Mouse (Mus musculus) cerebellum, adult 2 months (tissue): ENCODE measurements around the gene Iqcf3. TPM values are rescaled to one million over a fixed set of nuclear protein-coding genes. Genes with fewer than 3 reads are reported as not detected.

ENCODE experiments used
- DNase-seq, 2 experiments: peaks; one replicate each; pipeline ENCODE4 v3.0.0; 2021
- H3K27ac ChIP-seq: fragments of 200-500 bp; 2 replicates; pipeline ENCODE4 v1.5.1; 2012; ENCODE audit warnings: low read length, control low read depth, inconsistent platforms; ENCODE audit not compliant: insufficient read depth
- H3K27me3 ChIP-seq: fragments of 200-500 bp; 2 replicates; pipeline ENCODE4 v1.6.1; 2012; ENCODE audit warnings: inconsistent platforms, mild to moderate bottlenecking, low read length, moderate library complexity; ENCODE audit not compliant: control insufficient read depth, insufficient read depth
- H3K4me1 ChIP-seq: fragments of 200-500 bp; 2 replicates; pipeline ENCODE4 v1.6.1; 2011; ENCODE audit warnings: low read length; ENCODE audit not compliant: control insufficient read depth, insufficient read depth
- H3K4me3 ChIP-seq: fragments of 200-500 bp; replicated peaks from 2 replicates; pipeline ENCODE3; 2011; ENCODE audit warnings: mild to moderate bottlenecking, low read depth, low read length, control low read depth; ENCODE audit not compliant: insufficient read depth
- CTCF ChIP-seq: fragments of 200-500 bp; IDR thresholded peaks from 2 replicates; pipeline ENCODE4 v1.5.1; 2011; ENCODE audit warnings: low read depth, mild to moderate bottlenecking, control low read depth, low read length, moderate library complexity, borderline replicate concordance; ENCODE audit not compliant: insufficient read depth
- POLR2A ChIP-seq: fragments of 200-500 bp; IDR thresholded peaks from 2 replicates; pipeline ENCODE4 v1.6.1; 2011; ENCODE audit warnings: low read length, control low read depth, borderline replicate concordance; ENCODE audit not compliant: insufficient read depth
- WGBS: fragments of 180-500 bp; shearing (Covaris S2); methylation state at CpG from one replicate; pipeline ENCODE4 v1.1.7; 2018; 5-methylcytosine and 5-hydroxymethylcytosine counted together
- polyA plus RNA-seq: library from polyadenylated mRNA; depleted of rRNA; stranded (reverse); fragments of >200 nt; gene quantifications from 2 replicates; pipeline ENCODE4 v1.2.3, GENCODE M21; 2012

Gene Iqcf3
- polyA plus RNA-seq, 1 experiment, result not detected

GRCm38 (mm10) chr9:106576112-106576511, 14.7 kb upstream of the Iqcf3 start:
- TF ChIP-seq POLR2A, result no peak
- no peak for TF ChIP-seq CTCF
- Histone ChIP-seq H3K4me1 (no peaks in the 10 kb centered on the region), H3K27ac (no peak overlapping the region), H3K4me3 (no peak overlapping the region), H3K27me3 (no peaks in the 10 kb centered on the region; the same call in 1 of the 2 replicates)
- WGBS, result 85% methylated on average over 2 of the region's 2 CpGs
- DNase-seq, result no peak

DNA sequence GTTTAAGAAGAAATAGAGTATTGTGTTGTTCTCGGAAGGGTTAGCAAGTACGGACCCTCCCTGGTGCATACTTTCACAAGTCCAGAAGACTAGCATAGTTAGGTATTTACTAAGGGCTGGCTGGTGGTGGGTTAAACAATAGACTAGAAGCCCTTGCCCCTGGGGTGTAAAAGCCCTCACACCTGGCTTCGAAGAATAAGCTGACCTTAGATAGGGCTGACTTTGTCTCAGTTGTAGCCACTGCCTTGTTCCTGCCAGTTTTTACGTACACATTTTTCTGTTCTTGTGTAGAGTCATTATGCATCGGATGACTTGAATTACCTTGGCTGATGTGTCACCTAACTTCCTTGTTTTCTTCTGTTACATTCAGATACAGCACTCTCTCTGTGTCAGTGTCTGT, 11.9 kb upstream of the Iqcf3 start:
- DNase-seq, result no peak
- TF ChIP-seq CTCF (no peak), POLR2A (no peak)
- 88% methylated on average over 5 of the region's 5 CpGs for WGBS

GRCm38 (mm10) chr9:106572186-106572585, 10.8 kb upstream of the Iqcf3 start:
- WGBS, result 92% methylated on average over 2 of the region's 2 CpGs
- Histone ChIP-seq H3K4me1 (no peaks in the 10 kb centered on the region), H3K27ac (no peak overlapping the region), H3K27me3 (no peaks in the 10 kb centered on the region), H3K4me3 (no peak overlapping the region)
- TF ChIP-seq CTCF, result no peak
- no peak for TF ChIP-seq POLR2A
- no peak for DNase-seq

More for the DNA sequence above, 11.9 kb upstream of the Iqcf3 start:
- Histone ChIP-seq H3K4me1 (no peaks in the 10 kb centered on the region), H3K27me3 (no peaks in the 10 kb centered on the region), H3K27ac (no peak overlapping the region), H3K4me3 (no peak overlapping the region)

DNA sequence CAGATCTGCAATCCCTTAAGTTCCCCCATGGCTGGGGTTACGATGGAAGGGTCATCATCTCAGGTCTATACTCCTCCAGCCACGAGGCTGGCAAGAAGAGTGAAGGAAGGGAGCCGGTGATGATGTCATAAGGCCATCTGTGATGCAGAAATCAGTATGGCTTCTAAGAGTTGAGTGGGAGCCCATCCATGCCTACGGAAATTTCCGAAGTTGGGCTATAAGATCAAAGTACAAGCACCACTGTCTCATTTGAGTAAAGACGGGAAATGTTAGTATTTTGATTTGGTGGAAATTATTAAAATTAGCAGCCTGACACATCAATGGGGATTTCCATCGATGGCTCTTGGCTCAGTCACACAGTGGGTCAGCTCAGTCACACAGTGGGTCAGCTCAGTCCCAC, 9.5 kb upstream of the Iqcf3 start, which contains the start of gene Iqcf4:
Gene Iqcf4, minus strand, starts transcription at position 101 of the 400 bp plus-strand sequence.
- Histone ChIP-seq H3K27ac (no peak within 1 kb of the TSS), H3K4me1 (no peaks in the 10 kb centered on the region), H3K27me3 (no peaks in the 10 kb centered on the region), H3K4me3 (no peak within 1 kb of the TSS)
- 82% methylated on average over 7 of the region's 7 CpGs for WGBS
- no peak for DNase-seq
- TF ChIP-seq POLR2A, result no peak
- no peak for TF ChIP-seq CTCF

DNA sequence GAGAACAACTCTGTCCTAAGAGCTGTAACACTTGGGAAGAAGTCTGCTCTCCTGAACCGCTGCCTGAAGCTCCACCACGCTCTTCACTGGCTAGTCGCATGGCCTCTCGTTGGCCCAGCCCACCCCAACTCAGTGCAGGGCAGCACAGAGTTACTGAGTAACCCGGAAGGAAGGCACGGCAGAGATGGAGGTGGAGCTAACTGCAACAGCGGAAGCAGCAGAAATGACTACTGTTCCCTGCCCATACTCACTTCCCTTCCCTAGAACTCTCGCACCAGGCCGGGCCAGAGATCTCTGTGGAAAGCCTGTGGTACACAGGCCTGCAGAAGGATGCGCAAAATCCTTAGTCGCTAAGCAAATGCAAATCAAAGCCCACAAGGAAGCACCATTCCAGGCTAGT, 5.0 kb upstream of the Iqcf3 start:
- no peak for TF ChIP-seq CTCF
- TF ChIP-seq POLR2A, result no peak
- 68% methylated on average over 11 of the region's 11 CpGs for WGBS
- Histone ChIP-seq H3K4me1 (no peaks in the 10 kb centered on the region), H3K27ac (no peak overlapping the region), H3K27me3 (no peaks in the 10 kb centered on the region), H3K4me3 (no peak overlapping the region)
- DNase-seq, result no peak

DNA sequence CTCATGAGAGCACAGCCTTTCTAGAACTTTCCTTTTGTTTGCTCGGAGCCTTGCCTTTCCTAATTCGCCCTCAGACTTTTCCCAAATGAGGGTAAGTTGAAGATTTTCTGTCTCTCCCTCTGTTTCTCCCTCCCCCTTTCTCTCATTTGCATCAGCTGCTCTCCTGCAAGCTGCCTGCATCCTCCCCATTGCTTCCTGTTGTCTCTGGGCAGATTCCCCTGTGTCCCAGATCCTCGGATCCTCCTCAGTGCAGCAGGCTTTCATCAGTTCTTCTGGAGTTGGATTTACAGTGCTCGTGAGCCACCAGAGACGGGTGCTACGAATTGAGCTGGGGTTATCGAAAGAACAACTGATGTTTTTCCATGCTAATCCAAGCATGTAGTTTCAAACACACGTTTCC, 2.6 kb upstream of the Iqcf3 start:
- no peak overlapping the region for H3K27ac ChIP-seq
- TF ChIP-seq CTCF, result no peak
- no peak for TF ChIP-seq POLR2A
- 70% methylated on average over 8 of the region's 8 CpGs for WGBS
- H3K4me1 ChIP-seq, result no peaks in the 10 kb centered on the region
- H3K27me3 ChIP-seq, result no peaks in the 10 kb centered on the region
- H3K4me3 ChIP-seq, result no peak overlapping the region
- no peak for DNase-seq

- no peak overlapping the region for H3K4me3 ChIP-seq
- no peak for TF ChIP-seq CTCF
- TF ChIP-seq POLR2A, result no peak
These were observed 860 bp upstream of the Iqcf3 start for GRCm38 (mm10) chr9:106562291-106562690.

GRCm38 (mm10) chr9:106534975-106535374, 26.5 kb downstream of the Iqcf3 start:
- Histone ChIP-seq H3K27ac (no peak overlapping the region), H3K27me3 (no peaks in the 10 kb centered on the region), H3K4me1 (no peaks in the 10 kb centered on the region), H3K4me3 (no peak overlapping the region)
- no peak for TF ChIP-seq POLR2A
- no peak for DNase-seq
- WGBS, result 69% methylated on average over 11 of the region's 11 CpGs

More at GRCm38 (mm10) chr9:106562291-106562690, 860 bp upstream of the Iqcf3 start:
- no peak for DNase-seq
- Histone ChIP-seq H3K4me1 (no peaks in the 10 kb centered on the region), H3K27me3 (no peaks in the 10 kb centered on the region), H3K27ac (no peak overlapping the region)
- WGBS, result 66% methylated on average over 11 of the region's 11 CpGs

DNA sequence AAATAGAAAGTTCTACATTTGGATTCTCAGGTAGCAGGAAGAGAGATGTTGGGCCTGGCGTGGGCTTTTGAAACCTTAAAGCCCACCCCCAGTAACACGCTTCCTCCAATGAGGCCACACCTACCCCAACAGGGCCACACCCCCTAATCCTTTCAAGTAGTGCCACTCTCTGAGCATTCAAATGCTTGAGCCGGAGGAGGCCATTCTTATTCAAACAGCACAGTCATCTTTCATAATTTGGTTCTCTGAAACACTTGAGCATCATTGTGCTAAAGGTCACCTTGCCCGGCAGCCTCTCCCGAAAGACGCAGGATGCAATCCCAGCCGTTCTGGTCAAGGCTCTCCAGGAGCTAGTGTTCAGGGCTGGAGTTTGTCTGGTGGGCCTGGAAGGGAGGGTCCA, 27.1 kb downstream of the Iqcf3 start:
- Histone ChIP-seq H3K27ac (no peak overlapping the region), H3K4me3 (no peak overlapping the region)
- 89% methylated on average over 7 of the region's 7 CpGs for WGBS

More for the DNA sequence above, 27.1 kb downstream of the Iqcf3 start:
- no peak for TF ChIP-seq POLR2A
- TF ChIP-seq CTCF, result no peak
- H3K27me3 ChIP-seq, result no peaks in the 10 kb centered on the region
- no peak for DNase-seq
- H3K4me1 ChIP-seq, result no peaks in the 10 kb centered on the region
